Mouse (Mus musculus): ENCODE data around the gene Xpot.

- TF ChIP-seq CHD2 (IDR thresholded peaks at IDR 0.05; ENCODE audit: low read depth, low read length) (no peak), HCFC1 (IDR thresholded peaks at IDR 0.05; ENCODE audit: borderline replicate concordance, insufficient read depth, low read length) (no peak), ZNF384 (IDR thresholded peaks at IDR 0.05; ENCODE audit: low read depth, low read length) (no peak), MAFK (IDR thresholded peaks at IDR 0.05; ENCODE audit: insufficient read depth, low read depth, low read length) (no peak)
These were observed 29.8 kb upstream of the Xpot start for GRCm38 (mm10) chr10:121655907-121656306.
